Comparison of ENCODE assay signal across 8 mouse cellular contexts in the genomic region with DNA sequence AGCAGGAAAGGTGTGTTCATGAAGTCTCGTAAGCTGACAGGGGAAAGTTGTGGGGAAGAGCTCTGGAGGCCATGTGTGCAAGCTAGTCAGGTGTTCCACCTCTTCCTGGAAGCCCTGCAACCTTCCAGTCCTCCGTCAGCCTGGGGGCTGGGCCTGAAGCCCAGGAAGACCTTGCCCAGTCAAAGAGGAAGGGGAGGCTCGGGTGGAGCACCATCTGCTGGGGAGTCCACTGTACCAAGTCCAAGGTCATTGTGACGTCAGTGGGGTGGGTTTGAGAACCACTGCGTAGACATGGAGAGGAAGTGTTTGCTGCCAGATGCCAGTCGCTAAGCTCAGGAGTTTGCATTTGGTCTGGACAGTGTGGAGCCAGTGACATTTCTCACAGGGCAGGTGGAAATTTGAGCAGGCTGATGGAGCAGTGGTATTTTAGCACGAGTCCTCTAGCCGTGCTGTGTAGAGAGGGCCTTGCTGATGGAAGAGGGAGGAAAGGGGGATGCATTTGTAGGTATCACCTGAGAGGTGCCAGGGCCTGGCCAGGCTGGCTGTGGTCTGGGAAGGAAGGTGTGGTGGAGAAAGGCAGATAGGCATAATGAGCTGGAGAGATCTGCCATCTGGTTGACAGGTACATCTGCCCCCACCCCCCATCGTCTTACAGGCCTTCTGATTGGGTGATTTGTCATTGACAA. TPM values are rescaled to one million over a fixed set of nuclear protein-coding genes. Genes with fewer than 3 reads are reported as not detected.
A peak's percentile ranks its signal among the peaks of the same experiment; 100 is the strongest.
DNase-seq lines count a peak whose midpoint lies in the region; ATAC-seq lines count a peak whose summit lies in the region.

No protein-coding gene starts in this region.

- H3K4me1 ChIP-seq in heart, embryonic 12.5 days (replicated peaks), result peaks cover 83% of the 10 kb centered on the region
- H3K4me1 ChIP-seq in midbrain, embryonic 15.5 days, result peaks cover 24% of the 10 kb centered on the region

- no peak for ATAC-seq in heart, embryonic 12.5 days (ENCODE audit: insufficient number of reproducible peaks, low FRiP score)
- ATAC-seq in midbrain, embryonic 15.5 days (replicated peaks), result no peak
- no peak for ATAC-seq in erythroid progenitor cell, adult 5-6 weeks (replicated peaks; ENCODE audit: low FRiP score, poor library complexity, severe bottlenecking)

- no peaks in the 10 kb centered on the region for H3K27me3 ChIP-seq in heart, embryonic 12.5 days (replicated peaks)
- no peaks in the 10 kb centered on the region for H3K27me3 ChIP-seq in midbrain, embryonic 15.5 days (replicated peaks)

- no peak overlapping the region for H3K4me3 ChIP-seq in heart, embryonic 12.5 days
- H3K4me3 ChIP-seq in midbrain, embryonic 15.5 days, result no peak overlapping the region

- peak overlapping the region; percentile 25 for H3K27ac ChIP-seq in heart, embryonic 12.5 days (ENCODE audit: poor library complexity, severe bottlenecking)
- no peak overlapping the region for H3K27ac ChIP-seq in midbrain, embryonic 15.5 days

- H3K9me3 ChIP-seq in heart, embryonic 12.5 days (replicated peaks), result no peaks in the 10 kb centered on the region
- H3K9me3 ChIP-seq in midbrain, embryonic 15.5 days, result no peaks in the 10 kb centered on the region

- WGBS in heart, embryonic 12.5 days, result 51% methylated on average over 9 of the region's 9 CpGs
- 83% methylated on average over 9 of the region's 9 CpGs for WGBS in midbrain, embryonic 15.5 days

- DNase-seq in adrenal gland, adult (ENCODE audit: inconsistent age in 2 of 2, low spot score in 1 of 2), result peak; percentile 86 to 87
- no peak for DNase-seq in adrenal gland, postnatal 4 days (ENCODE audit: low spot score in 2 of 2)
- DNase-seq in ES-CJ7 (ENCODE audit: low read depth, low spot score), result peak; percentile 86
- DNase-seq in kidney, postnatal 36 days, result peak; percentile 80 to 92
- DNase-seq in naive thymus-derived CD4-positive, alpha-beta T cell, adult 2 months (ENCODE audit: low read depth), result peak; percentile 53

- peaks cover 8% of the 10 kb centered on the region for H3K36me3 ChIP-seq in heart, embryonic 12.5 days
- H3K36me3 ChIP-seq in midbrain, embryonic 15.5 days (replicated peaks), result no peaks in the 10 kb centered on the region

- 0 out of 2 replicates have a peak overlapping the region, but pooled peaks have one; percentile 8 for H3K4me2 ChIP-seq in heart, embryonic 12.5 days
- no peak overlapping the region for H3K4me2 ChIP-seq in midbrain, embryonic 15.5 days

- no peak overlapping the region for H3K9ac ChIP-seq in heart, embryonic 12.5 days
- H3K9ac ChIP-seq in midbrain, embryonic 15.5 days, result no peak overlapping the region

RNA-seq across cellular contexts. Expression of gene Capzb, which starts 5.4 kb away (rescaled TPM):
- total RNA-seq in adrenal gland, postnatal 4 days (2021), result 100 to 1,000 TPM; 343 to 361 TPM
- polyA plus RNA-seq in heart, embryonic 12.5 days (2016; fragmentation: Nextera tagmentation; extraction: Ambion mirVana), result 395 and 402 TPM in 2 replicates
- 330 and 331 TPM in 2 replicates for polyA plus RNA-seq in midbrain, embryonic 15.5 days (2015; fragmentation: Nextera tagmentation; extraction: Ambion mirVana)
- 94.3 and 141 TPM in 2 replicates for total RNA-seq in erythroid progenitor cell, adult 5-6 weeks (2015; ENCODE audit: low replicate concordance)
- total RNA-seq in erythroid progenitor cell, adult 5-6 weeks (2017; ENCODE audit: low replicate concordance), result 29.4 and 35.6 TPM in 2 replicates

Comparison
In these comparisons a context has a peak if more than half of its experiments do, and no peak if none do; other contexts are left out.
1. DNase-seq: peak in adrenal gland, adult (2 of 2), ES-CJ7 (single experiment), kidney, postnatal 36 days (2 of 2) and naive thymus-derived CD4-positive, alpha-beta T cell, adult 2 months (single experiment); none in adrenal gland, postnatal 4 days (0 of 2).